Mouse (Mus musculus) left cerebral cortex, adult 8-10 months (tissue): Measurements from ENCODE around the gene Sirpa. TPM values are rescaled to one million over a fixed set of nuclear protein-coding genes. Genes with fewer than 3 reads are reported as not detected.

Source experiments
- DNase-seq, 2 experiments: peaks; one replicate each; pipeline ENCODE4 v3.0.0; 2022; ENCODE audit warnings: low spot score in 2 of 2
- total RNA-seq, 4 experiments: library from RNA; stranded (reverse); gene quantifications; 2 replicates each; pipeline ENCODE4 v1.2.4; 2022

Sirpa gene
- 100 to 1,000 TPM; 366 to 392 (median 382) TPM for total RNA-seq

- peak in 1 of 2 experiments; percentile 81 for DNase-seq
These were observed at the start of gene Sirpa for GRCm38 (mm10) chr2:129592459-129593140. Gene Sirpa, plus strand, starts transcription at chr2:129592835.

GRCm38 (mm10) chr2:129544448-129544847 is 48.2 kb upstream of the Sirpa start:
- no peak for DNase-seq

GRCm38 (mm10) chr2:129544919-129545318 is 47.7 kb upstream of the Sirpa start:
- DNase-seq, result no peak

GRCm38 (mm10) chr2:129545596-129545995 is 47.0 kb upstream of the Sirpa start:
- DNase-seq, result no peak

- DNase-seq, result no peak
These were observed 45.9 kb upstream of the Sirpa start for GRCm38 (mm10) chr2:129546772-129547171.

- no peak for DNase-seq
These were observed 43.0 kb upstream of the Sirpa start for GRCm38 (mm10) chr2:129549537-129550135.

- DNase-seq, result no peak
These were observed 41.9 kb upstream of the Sirpa start for GRCm38 (mm10) chr2:129550781-129551180.

GRCm38 (mm10) chr2:129556081-129556480 is 36.6 kb upstream of the Sirpa start:
- no peak for DNase-seq

GRCm38 (mm10) chr2:129558008-129558874 is 34.4 kb upstream of the Sirpa start:
- DNase-seq, result no peak

GRCm38 (mm10) chr2:129558875-129559219 is 33.8 kb upstream of the Sirpa start:
- no peak for DNase-seq

GRCm38 (mm10) chr2:129561796-129562195 is 30.8 kb upstream of the Sirpa start:
- DNase-seq, result no peak

- no peak for DNase-seq
These were observed 28.5 kb upstream of the Sirpa start for GRCm38 (mm10) chr2:129563944-129564709.

- peak in 1 of 2 experiments; percentile 49 for DNase-seq
These were observed 23.5 kb upstream of the Sirpa start for GRCm38 (mm10) chr2:129569120-129569519.

- no peak for DNase-seq
These were observed 23.1 kb upstream of the Sirpa start for GRCm38 (mm10) chr2:129569556-129569955.

- DNase-seq, result no peak
These were observed 18.8 kb upstream of the Sirpa start for GRCm38 (mm10) chr2:129573701-129574273.

- DNase-seq, result peak in 1 of 2 experiments; percentile 78
These were observed 18.1 kb upstream of the Sirpa start for GRCm38 (mm10) chr2:129574395-129575046.

- DNase-seq, result no peak
These were observed 17.5 kb upstream of the Sirpa start for GRCm38 (mm10) chr2:129575113-129575512.

GRCm38 (mm10) chr2:129576611-129577447 is 15.8 kb upstream of the Sirpa start:
- no peak for DNase-seq

GRCm38 (mm10) chr2:129580656-129581055 is 12.0 kb upstream of the Sirpa start:
- DNase-seq, result peak in 1 of 2 experiments; percentile 81

- DNase-seq, result no peak
These were observed 10.8 kb upstream of the Sirpa start for GRCm38 (mm10) chr2:129581826-129582225.
